Mouse (Mus musculus): ENCODE results near the gene Trim14.
"Not testable (repeated sequence)": the region's sequence is repeated elsewhere in the genome, so short reads cannot be mapped to it uniquely, and the experiment has no call there.

Gene Trim14

GRCm38 (mm10) chr4:46535840-46536361, at the start of gene Trim14:
TSS of gene Trim14 (minus strand) at chr4:46536141.
- peak in 1 of 2 experiments; percentile 52 for DNase-seq

- peak; percentile 9 to 10 for DNase-seq
Observed at GRCm38 (mm10) chr4:46585041-46585810, 49.3 kb upstream of the Trim14 start.

GRCm38 (mm10) chr4:46584536-46584935, 48.6 kb upstream of the Trim14 start:
- DNase-seq = not testable (repeated sequence)

GRCm38 (mm10) chr4:46584084-46584483, 48.1 kb upstream of the Trim14 start:
- DNase-seq = not testable (repeated sequence)

DNA sequence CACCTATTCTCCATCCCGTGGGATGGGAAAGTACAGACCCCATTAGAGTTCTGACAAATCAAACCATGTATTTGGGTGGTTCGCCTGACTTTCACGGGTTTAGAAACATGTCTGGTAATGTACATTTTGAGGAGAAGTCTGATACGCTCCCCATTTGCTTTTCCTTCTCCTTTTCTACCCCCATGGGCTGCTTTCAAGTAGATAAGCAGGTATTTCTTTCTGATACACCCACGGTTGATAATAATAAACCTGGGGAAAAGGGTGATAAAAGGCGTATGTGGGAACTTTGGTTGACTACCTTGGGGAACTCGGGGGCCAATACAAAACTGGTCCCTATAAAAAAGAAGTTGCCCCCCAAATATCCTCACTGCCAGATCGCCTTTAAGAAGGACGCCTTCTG, 46.1 kb upstream of the Trim14 start:
- not testable (repeated sequence) for DNase-seq

DNA sequence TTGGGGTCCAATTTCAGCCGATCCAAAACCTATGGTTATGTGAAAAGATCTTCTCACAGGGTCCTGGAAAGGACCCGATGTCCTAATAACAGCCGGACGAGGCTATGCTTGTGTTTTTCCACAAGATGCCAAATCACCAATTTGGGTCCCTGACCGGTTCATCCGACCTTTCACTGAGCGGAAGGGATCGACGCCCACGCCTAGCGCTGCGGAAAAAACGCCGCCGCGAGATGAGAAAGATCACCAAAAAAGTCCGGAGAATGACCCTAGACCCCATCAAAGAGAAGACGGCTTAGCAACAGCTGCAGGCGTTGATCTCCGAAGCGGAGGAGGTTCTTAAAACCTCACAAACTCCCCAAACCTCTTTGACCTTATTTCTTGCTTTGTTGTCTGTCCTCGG, 45.6 kb upstream of the Trim14 start:
- DNase-seq = not testable (repeated sequence)

- DNase-seq = not testable (repeated sequence)
Observed at GRCm38 (mm10) chr4:46580799-46581243, 44.9 kb upstream of the Trim14 start.

DNA sequence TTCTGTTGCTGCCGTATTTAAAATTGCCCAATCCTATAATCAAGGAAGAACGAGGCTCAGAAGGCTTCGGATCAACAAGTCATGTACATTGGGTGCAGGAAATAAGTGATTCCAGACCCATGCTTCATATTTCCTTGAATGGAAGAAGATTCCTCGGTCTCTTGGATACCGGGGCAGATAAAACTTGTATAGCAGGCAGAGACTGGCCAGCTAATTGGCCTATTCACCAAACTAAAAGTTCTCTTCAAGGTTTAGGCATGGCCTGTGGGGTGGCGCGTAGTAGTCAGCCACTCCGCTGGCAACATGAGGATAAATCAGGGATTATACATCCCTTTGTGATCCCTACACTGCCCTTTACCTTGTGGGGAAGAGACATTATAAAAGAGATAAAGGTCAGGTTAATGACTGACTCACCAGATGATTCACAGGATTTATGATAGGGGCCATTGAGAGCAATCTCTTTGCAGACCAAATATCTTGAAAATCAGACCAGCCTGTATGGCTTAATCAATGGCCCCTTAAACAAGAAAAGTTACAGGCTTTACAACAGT, 42.9 kb upstream of the Trim14 start:
- DNase-seq = not testable (repeated sequence)

DNA sequence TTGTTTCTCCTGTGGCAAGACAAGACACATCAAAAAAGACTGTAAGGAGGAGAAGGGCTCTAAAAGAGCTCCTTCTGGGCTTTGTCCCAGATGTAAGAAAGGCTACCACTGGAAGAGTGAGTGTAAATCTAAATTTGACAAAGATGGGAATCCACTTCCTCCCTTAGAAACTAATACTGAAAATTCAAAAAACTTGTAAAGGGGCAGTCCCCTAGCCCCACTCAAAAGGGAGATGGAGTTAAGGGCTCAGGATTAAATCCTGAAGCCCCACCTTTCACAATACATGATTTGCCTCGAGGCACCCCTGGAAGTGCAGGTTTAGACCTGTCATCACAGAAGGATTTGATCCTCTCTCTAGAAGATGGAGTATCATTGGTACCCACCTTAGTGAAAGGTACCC, 42.3 kb upstream of the Trim14 start:
- DNase-seq = no peak

- not testable (repeated sequence) for DNase-seq
Observed at GRCm38 (mm10) chr4:46575509-46576284, 39.8 kb upstream of the Trim14 start.

- no peak for DNase-seq
Observed at GRCm38 (mm10) chr4:46574841-46575240, 38.9 kb upstream of the Trim14 start.

GRCm38 (mm10) chr4:46574024-46574753, 38.2 kb upstream of the Trim14 start:
- peak; percentile 52 to 65 for DNase-seq

DNA sequence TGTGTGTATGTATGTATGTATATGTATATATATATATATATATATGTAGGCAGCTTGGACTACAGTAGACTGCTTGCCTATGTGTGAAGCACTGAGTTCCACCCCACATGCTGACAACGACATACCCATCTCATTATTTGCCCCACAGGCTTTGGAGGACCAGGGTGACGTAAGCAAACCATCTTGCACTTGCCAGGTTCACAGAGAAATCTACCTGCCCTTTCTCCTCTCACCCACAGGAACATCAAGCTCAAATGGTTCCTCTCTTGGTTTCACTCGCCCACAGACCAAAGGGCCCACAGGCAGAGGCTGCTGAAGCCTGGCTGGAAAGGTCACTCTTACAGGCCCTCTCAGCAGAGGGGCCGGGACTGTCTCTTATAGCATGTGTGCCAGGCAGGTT, 36.7 kb upstream of the Trim14 start:
- DNase-seq = peak in 1 of 2 experiments; percentile 3

DNA sequence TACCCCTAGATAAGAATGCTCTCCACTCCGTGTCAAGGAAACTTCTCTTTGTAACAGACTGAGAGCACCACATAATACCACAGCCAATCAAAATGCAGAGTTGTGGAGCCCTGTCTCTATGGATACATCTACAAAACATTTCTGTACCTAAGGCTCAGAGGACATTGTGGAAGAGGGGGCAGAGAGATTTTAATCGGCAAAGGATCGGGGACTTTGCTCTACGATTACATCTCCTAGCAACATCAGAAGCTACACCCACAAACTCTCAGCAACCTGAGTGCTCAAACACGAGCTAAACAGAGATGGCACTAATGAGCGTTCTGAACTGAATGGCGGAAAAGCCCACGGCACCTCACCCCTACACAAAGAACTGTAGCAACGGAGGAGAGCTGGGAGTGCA, 35.8 kb upstream of the Trim14 start:
- no peak for DNase-seq

DNA sequence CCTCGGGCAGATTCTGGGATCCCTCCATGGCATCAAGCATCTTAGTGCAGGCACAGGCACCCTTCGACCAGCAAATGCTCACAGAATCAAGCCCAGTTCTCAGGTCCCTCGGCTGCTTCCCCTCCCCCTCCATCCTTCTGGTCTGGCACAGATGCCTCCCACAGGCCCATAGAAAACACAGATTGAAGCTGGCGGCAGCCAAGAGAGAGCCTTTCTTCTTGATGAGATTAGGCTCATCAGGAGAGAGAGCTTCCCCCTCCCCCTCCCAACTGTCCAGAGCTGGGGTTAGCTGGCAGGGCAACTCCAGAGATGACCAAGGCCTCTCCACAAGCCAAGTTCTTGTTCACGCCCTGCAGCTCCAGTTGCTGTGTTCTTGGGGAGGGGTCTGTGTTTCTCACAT, 33.7 kb upstream of the Trim14 start:
- DNase-seq = peak; percentile 76 to 86

DNA sequence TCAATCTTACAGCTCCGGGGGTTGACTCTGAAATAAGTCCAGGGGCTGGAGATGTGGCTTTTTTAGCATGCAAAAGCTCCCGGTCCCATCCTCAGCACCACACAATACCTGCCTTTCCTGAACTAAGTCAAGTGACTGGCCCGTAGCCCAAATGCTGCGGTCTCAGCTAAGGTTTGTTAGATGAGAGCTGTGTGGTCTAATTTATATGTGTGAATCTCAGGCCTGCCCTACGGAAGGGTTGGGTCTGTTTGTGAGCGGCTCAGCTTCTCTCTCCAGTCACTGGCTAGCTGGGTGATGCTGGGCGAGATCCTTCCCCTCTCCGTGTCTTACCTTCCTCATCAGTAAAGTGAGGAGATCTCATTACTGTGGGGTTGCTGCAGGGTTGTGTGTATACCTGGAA, 32.2 kb upstream of the Trim14 start:
- peak in 1 of 2 experiments; percentile 10 for DNase-seq

GRCm38 (mm10) chr4:46566931-46567671, 31.2 kb upstream of the Trim14 start:
- DNase-seq = peak; percentile 42 to 50

- DNase-seq = peak in 1 of 2 experiments; percentile 5
Observed at GRCm38 (mm10) chr4:46565393-46565955, 29.5 kb upstream of the Trim14 start.

- no peak for DNase-seq
Observed at GRCm38 (mm10) chr4:46564247-46564646, 28.3 kb upstream of the Trim14 start.

DNA sequence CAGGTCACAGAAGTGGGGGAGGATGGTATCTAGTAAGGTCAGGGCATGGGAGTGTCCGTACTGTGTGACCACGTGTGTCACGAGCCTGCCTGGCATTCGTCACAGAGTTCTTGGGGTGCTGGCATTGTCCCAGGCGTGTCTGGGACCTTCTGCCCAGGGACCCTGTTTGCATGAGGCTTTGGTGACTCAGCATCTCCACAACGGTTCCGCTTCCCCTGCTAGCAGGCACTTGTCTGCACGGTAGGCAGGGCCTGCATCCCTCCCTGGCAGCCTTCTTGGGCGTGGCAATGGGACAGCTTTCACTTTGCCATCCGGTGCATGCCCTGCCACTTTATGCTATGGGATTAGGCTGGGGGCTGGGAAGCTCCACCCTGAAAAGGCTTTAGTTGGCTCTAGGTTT, 27.9 kb upstream of the Trim14 start:
- DNase-seq = peak; percentile 48 to 63

DNA sequence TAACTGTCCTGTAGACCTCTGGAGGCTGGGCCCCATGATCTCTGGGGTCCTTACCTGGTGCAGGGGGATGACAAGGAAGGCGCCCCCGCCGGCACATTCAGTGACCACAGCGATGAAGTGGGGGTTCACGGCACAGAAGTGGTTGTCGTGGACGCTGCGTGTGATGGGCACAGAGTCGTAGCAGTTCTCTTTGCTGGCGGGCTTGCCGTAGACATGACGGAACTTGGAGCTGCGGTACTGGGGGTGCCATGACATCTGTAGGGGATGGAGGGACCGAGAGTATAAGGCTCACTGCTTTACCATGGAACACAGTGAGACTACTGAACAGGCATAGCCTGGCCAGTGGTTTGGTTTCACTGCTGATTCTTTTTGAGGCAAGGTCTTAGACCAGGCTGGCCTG, 26.9 kb upstream of the Trim14 start:
- peak in 1 of 2 experiments; percentile 2 for DNase-seq
